ENCODE assay signal across 18 mouse cellular contexts in genomic region chr8:128155604-128156003, GRCm38 (mm10).
"Had no signal": no experiment of that assay in that cellular context is flagged by ENCODE, and none has a peak within 500 bp of the region (broad histone marks: within the 10 kb centered on the region; RNA-seq: fewer than 3 reads in every experiment).

No protein-coding gene starts in this region.

- ATAC-seq: liver, postnatal 0 days; lung, postnatal 0 days; midbrain, embryonic 15.5 days had no signal

- DNase-seq: kidney, postnatal 10 days; kidney, postnatal 36 days; left cerebral cortex, postnatal 4 days; liver, postnatal 0 days; lung, embryonic 14.5 days; thymus, adult 18-20 months; thymus, postnatal 36 days had no signal

- H3K4me1 ChIP-seq: limb, embryonic 15.5 days; midbrain, embryonic 15.5 days; neural tube, embryonic 13.5 days had no signal

- H3K27ac ChIP-seq: kidney, embryonic 15.5 days; limb, embryonic 12.5 days; limb, embryonic 15.5 days; liver, embryonic 14.5 days; macrophage; midbrain, embryonic 12.5 days; midbrain, embryonic 15.5 days; neural tube, embryonic 13.5 days had no signal

- H3K36me3 ChIP-seq: kidney, embryonic 15.5 days; limb, embryonic 12.5 days; limb, embryonic 15.5 days; midbrain, embryonic 12.5 days; midbrain, embryonic 15.5 days; neural tube, embryonic 13.5 days had no signal

- H3K4me2 ChIP-seq: kidney, embryonic 15.5 days; limb, embryonic 12.5 days; limb, embryonic 15.5 days; liver, embryonic 11.5 days; lung, embryonic 14.5 days; midbrain, embryonic 12.5 days; midbrain, embryonic 15.5 days; neural tube, embryonic 13.5 days had no signal

- H3K9ac ChIP-seq: kidney, embryonic 15.5 days; limb, embryonic 12.5 days; limb, embryonic 15.5 days; liver, embryonic 14.5 days; liver, postnatal 0 days; lung, embryonic 14.5 days; midbrain, embryonic 12.5 days; midbrain, embryonic 15.5 days; neural tube, embryonic 13.5 days had no signal

- H3K9me3 ChIP-seq: kidney, embryonic 15.5 days; limb, embryonic 12.5 days; limb, embryonic 15.5 days; midbrain, embryonic 12.5 days; midbrain, embryonic 15.5 days; neural tube, embryonic 13.5 days had no signal

- H3K4me3 ChIP-seq: kidney, embryonic 15.5 days; limb, embryonic 12.5 days; limb, embryonic 15.5 days; midbrain, embryonic 12.5 days; midbrain, embryonic 15.5 days; myocyte; neural tube, embryonic 13.5 days had no signal

- H3K27me3 ChIP-seq: kidney, embryonic 15.5 days; limb, embryonic 12.5 days; limb, embryonic 15.5 days; midbrain, embryonic 15.5 days; neural tube, embryonic 13.5 days had no signal
